Mouse (Mus musculus) gastrocnemius, postnatal 36 days (tissue): ENCODE data around the gene Ccnq. TPM values are rescaled to one million over a fixed set of nuclear protein-coding genes. Genes with fewer than 3 reads are reported as not detected.
"Not testable (repeated sequence)": the region's sequence is repeated elsewhere in the genome, so short reads cannot be mapped to it uniquely, and the experiment has no call there.

Experiments used
- DNase-seq, 2 experiments: peaks; one replicate each; pipeline ENCODE4 v3.0.0; 2022
- intact Hi-C: fragments of 180-260 bp; cut with DNase I; formaldehyde crosslinking; loops from one replicate; pipeline ENCODE4 v1.15.1; 2025
- total RNA-seq, 2 experiments: library from RNA; stranded (reverse); gene quantifications; 2 replicates each; pipeline ENCODE4 v1.2.3; 2021

Gene Ccnq
- total RNA-seq, 2 experiments from 2014 or later: 10.3 to 10.4 TPM

- no peak for DNase-seq
- intact Hi-C loops: no loop called here
Measured at GRCm38 (mm10) chr11:78764820-78765219, 13.3 kb upstream of the Ccnq start.

GRCm38 (mm10) chr11:78764304-78764703 lies 12.8 kb upstream of the Ccnq start:
- intact Hi-C loops: no loop called here
- no peak for DNase-seq

DNA sequence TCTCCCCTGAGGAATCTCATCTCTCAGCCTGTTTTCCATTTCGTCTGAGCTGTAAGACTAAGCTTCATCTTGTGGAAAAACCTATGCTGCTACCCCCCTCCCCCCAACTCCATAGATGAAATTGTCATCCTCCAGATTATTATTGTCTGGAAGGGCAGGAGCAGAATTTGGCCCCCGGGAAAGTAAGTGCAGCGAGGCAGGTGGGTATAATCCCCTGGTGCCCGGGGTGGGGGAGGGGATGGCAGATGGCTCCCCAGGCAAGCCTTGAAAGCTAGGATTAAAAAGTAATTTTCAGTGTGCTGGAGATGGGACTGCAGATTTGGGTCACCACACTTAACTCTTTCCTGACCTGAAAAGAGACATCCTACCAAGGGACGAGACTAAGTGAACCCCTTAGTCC lies 10.7 kb upstream of the Ccnq start:
- DNase-seq: no peak
- intact Hi-C loops: no loop called here

GRCm38 (mm10) chr11:78761086-78761485 lies 9.6 kb upstream of the Ccnq start:
- intact Hi-C loops: no loop called here

DNA sequence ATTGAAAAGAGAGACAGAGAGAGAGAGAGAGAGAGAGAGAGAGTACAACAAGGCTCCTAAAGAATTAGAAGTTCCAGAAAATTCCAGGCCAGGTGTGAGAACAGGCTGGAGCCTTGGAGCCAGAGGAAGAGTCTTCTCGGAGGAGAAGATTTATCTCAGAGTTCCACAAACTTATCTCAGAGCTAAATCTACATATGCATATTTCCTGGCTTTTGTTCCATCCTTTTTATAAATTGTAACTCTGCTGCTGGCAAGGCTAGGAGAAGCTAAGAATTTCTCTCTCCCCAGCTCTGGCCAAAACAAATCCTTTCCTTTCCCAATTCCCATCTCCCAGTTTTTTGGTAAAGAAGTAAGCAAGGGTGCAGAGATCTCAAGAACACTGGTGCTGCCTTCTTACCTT lies 3.8 kb upstream of the Ccnq start:
- DNase-seq: no peak
- intact Hi-C loops: no loop called here

More at GRCm38 (mm10) chr11:78761086-78761485, 9.6 kb upstream of the Ccnq start:
- DNase-seq: no peak

DNA sequence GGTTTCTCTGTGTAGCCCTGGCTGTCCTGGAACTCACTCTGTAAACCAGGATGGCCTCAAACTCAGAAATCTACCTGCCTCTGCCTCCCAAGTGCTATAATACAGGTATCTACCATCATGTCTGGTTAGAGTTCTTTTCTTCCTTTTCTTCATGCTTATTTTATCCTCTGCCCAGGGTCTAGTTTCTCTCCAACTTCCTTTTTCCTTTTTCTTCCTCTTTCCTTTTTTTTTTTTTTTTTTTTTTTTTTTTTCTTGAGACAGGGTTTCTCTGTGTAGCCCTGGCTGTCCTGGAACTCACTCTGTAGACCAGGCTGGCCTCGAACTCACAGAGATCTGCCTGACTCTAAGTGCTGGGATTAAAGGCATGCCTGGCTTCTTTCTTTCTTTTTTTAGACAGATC lies 2.6 kb upstream of the Ccnq start:
- intact Hi-C loops, DNase-seq: not testable (repeated sequence)

GRCm38 (mm10) chr11:78753183-78753582 lies 1.7 kb upstream of the Ccnq start:
- intact Hi-C loops: no loop called here
- DNase-seq: no peak

- no peak for DNase-seq
- intact Hi-C loops: no loop called here
Measured at GRCm38 (mm10) chr11:78751843-78752203, 294 bp upstream of the Ccnq start.

GRCm38 (mm10) chr11:78746264-78746663 lies 5.3 kb downstream of the Ccnq start:
- intact Hi-C loops: no loop called here
- no peak for DNase-seq

DNA sequence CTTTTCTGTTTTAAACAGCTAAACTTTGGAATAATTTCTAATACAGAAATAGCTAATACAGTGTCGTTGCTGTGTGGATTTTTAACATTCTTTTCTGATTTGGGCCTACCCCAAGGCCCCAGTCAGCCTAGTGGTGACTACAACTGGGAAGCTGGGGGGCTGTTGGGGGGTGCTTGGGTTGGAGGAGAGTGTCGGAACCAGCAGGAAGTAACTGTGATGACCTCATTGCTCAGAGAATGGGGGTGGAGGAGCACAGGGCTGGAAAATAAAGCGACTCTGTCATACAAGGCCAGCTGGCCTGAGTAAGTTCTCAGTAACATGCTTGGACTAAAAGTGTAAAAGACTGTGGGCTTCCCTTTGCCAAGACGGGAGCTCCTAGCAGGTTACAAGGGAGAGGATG lies 6.1 kb downstream of the Ccnq start:
- intact Hi-C loops: no loop called here
- no peak for DNase-seq

DNA sequence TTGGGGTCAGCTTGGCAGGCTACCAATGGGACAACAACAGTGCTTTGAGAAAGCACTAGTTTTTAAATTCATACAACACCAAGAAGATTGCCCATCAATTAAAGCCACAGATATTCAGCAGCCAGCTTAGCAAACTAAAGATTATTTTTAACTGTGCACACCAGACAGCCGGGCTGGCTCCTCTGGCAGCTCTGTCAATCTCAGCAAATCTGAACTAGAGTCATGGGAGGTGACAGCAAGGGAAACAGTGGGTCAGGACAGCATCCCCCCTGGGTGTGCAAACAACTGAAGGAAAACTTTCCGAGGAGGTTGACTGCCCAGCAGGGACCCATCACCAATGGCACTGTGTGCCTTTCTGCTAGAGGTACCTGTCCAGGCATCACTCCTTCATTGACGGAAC lies 9.1 kb downstream of the Ccnq start:
- intact Hi-C loops: no loop called here
- no peak for DNase-seq

DNA sequence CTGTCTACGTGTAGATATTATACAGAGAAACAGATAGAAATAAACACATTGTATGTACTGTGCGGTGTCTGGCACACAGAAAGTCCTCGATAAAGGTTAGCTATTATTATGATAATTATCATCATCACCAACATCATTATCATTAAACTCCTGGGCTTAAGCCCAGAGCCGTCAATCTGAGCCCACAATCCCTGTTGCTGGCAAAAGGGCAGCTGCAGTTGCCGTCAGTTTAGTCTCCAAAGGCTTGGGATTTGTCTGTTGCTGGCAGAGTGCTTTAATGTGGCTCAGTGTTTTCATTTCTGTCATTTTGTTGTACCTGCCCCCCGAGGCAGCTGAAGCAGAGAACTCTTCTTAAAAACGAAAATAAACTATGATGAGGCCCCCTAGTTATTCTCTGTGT lies 9.6 kb downstream of the Ccnq start:
- no peak for DNase-seq
- intact Hi-C loops: no loop called here

- intact Hi-C loops: no loop called here
- no peak for DNase-seq
Measured at GRCm38 (mm10) chr11:78739361-78739760, 12.2 kb downstream of the Ccnq start.

GRCm38 (mm10) chr11:78736877-78737408 lies 14.6 kb downstream of the Ccnq start:
- no peak for DNase-seq
- intact Hi-C loops: no loop called here

GRCm38 (mm10) chr11:78735168-78735567 lies 16.4 kb downstream of the Ccnq start:
- intact Hi-C loops: no loop called here
- no peak for DNase-seq

DNA sequence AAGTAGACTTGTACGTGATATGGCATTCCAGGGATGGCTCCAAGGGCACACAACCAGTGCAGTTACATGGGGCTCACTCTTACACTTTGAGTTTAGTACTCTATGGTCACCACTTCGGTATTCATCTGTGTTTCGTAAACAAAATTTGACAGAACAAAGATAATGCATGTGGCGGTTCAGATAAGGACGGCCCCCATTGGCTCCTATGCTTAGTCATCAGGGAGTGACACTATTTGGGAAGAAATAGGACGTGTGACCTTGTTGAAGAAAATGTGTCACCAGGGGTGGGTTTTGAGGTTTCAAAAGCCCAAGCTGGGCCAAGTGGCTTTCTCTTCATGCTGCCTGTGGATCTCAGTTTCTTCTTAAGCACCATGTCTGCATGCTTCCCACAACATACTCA lies 18.9 kb downstream of the Ccnq start:
- intact Hi-C loops: no loop called here
- no peak for DNase-seq

GRCm38 (mm10) chr11:78730902-78731301 lies 20.6 kb downstream of the Ccnq start:
- intact Hi-C loops: no loop called here
- no peak for DNase-seq

- no peak for DNase-seq
- intact Hi-C loops: no loop called here
Measured at GRCm38 (mm10) chr11:78728041-78728440, 23.5 kb downstream of the Ccnq start.

DNA sequence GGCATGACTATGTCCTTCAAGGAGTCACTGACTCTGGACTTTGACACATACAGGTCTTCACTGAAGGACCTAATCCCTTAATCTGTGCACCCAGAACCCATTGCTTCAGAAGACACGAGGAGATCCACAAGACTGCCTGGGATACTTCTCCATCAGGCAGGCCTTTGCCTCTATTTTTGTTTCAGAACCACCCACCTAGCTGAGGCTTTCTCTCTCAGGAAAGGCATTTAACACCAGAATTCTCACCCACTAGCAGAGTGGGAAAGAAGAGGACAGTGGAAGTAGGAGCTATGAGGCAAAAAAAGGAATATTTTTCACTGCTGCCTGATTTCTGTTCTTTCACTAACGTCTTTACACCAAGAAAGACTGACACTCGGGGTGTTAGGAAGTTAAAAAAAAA lies 25.2 kb downstream of the Ccnq start:
- DNase-seq: no peak
- intact Hi-C loops: no loop called here

GRCm38 (mm10) chr11:78724792-78725191 lies 26.7 kb downstream of the Ccnq start:
- intact Hi-C loops: no loop called here
- DNase-seq: no peak

- intact Hi-C loops: no loop called here
Measured at GRCm38 (mm10) chr11:78721419-78721818, 30.1 kb downstream of the Ccnq start.

GRCm38 (mm10) chr11:78717655-78718054 lies 33.9 kb downstream of the Ccnq start:
- intact Hi-C loops: no loop called here
- DNase-seq: no peak

More at GRCm38 (mm10) chr11:78721419-78721818, 30.1 kb downstream of the Ccnq start:
- DNase-seq: no peak

DNA sequence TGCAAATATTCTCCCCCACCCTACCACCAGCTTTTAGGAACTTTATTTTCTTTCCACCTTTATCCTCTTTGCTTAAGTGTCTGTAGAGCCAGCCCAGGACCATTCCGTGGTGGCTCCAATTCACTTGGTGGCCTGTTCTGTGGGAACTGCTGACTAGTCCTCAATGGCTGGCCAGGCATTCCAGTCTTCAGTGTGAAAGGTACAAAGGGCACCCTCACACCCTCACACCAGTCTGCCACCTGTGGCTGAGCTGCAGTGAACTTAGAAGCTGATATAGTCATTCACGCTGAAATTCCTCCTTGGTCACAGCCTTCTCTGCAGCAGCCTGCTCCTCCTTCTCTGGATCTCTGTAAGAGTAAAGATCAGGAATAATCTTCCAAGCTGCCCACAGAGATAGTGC lies 42.9 kb downstream of the Ccnq start:
- intact Hi-C loops: no loop called here
- DNase-seq: no peak
